Mouse (Mus musculus): ENCODE results near the gene Akap12.

Gene Akap12

DNA sequence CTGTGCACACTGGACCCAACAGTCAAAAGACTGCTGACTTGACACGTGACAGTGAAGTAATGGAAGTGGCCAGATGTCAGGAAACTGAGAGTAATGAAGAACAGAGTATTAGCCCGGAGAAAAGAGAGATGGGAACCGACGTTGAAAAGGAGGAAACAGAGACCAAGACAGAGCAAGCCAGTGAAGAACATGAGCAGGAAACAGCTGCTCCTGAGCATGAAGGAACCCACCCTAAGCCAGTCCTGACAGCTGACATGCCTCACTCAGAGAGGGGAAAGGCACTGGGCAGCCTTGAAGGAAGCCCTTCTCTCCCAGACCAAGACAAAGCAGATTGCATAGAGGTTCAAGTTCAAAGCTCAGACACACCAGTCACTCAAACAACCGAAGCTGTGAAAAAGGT is 90.5 kb downstream of the Akap12 start:
- DNase-seq (ENCODE audit: low read depth, low spot score) = no peak

DNA sequence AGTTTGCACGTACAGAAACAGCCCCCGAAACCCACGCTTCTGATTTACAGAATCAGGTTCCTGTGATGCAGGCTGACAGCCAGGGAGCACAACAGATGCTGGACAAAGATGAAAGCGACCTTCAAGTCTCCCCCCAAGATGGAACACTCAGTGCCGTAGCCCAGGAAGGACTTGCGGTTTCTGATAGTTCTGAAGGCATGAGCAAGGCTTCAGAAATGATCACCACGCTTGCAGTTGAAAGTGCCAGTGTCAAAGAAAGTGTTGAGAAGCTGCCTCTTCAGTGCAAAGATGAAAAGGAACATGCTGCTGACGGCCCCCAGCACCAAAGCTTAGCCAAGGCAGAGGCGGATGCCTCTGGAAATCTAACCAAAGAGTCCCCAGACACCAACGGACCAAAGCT is 91.3 kb downstream of the Akap12 start:
- DNase-seq (ENCODE audit: low read depth, low spot score) = no peak

DNA sequence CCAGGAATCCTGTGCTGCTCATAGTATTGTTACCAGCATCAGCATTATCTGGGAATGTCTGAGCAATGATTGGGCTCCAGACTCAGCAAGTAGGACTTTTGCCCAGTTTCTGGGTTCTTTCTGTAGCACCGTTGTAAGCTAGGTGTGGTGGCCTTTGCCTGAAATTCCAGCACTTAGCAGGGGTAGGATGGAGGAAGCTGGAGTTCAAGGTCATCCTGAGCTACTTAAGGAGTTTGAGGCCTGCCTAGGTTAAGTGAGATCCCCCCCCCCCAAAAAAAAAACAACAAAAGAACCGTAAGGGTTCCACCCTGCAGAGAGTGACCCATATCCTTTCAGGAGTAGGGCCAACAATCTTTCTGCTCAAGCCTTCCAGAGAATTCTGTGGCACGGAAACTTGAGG is 98.4 kb downstream of the Akap12 start:
- no peak for DNase-seq (ENCODE audit: low read depth, low spot score)

- no peak for DNase-seq (ENCODE audit: low read depth, low spot score)
Observed at GRCm38 (mm10) chr10:4370105-4370504, 103.9 kb downstream of the Akap12 start.

DNA sequence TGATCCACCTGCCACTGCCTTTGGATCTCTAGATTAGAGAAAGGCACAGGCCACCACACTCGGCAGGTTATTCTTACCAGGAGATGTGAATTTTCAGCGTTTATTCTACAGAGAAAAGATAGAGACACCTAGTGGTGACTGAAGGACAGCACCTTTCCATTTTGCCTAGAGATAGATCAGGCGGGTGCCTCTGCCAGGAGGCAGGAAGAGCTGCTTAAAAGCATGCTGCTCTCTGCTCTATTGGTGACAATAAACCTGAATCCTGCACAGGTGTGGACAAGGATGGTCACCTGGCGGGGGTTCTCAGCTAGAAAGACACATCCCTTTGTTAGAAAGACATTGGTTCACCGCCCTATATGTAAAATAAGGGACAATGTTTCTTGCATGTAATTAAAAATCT is 105.8 kb downstream of the Akap12 start:
- peak; percentile 48 for DNase-seq (ENCODE audit: low read depth, low spot score)

DNA sequence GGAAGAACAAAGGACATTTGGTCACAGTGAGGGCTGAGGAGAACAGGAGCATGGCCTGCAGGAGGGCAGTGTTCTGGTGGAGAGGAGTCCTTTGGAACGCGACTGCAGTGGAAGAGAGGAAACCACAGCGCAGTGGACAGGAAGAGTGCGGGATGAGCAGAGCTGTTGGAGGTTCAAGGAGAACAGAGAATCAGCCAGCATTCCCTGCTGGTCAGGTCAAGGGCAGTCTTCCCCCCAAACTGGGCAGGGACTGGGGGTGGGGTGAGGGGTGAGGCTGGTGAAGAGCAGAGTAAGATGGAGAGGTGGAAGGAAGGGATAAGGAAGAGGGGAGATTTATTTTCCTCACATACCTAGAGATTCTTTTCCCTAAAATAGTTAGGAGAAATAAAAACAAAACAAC is 107.4 kb downstream of the Akap12 start:
- DNase-seq (ENCODE audit: low read depth, low spot score) = no peak

GRCm38 (mm10) chr10:4374239-4374638 is 108.1 kb downstream of the Akap12 start:
- DNase-seq (ENCODE audit: low read depth, low spot score) = no peak

DNA sequence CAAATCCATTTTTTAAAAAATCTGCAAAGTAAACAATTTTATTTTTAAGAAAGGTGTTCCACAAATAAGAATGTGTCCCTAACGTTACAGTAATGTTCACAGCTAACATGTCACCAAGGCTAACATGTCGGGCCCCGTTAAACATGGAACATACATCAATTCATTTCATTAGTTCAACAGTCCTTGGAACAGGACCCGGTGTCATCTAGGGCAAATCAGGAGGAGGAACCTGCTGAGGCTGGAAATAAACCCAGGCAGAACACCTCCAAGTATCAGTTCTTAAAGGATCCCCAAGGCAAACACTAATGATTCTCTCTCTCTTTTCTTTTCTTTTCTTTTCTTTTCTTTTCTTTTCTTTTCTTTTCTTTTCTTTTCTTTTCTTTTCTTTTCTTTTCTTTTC is 108.6 kb downstream of the Akap12 start:
- no peak for DNase-seq (ENCODE audit: low read depth, low spot score)

DNA sequence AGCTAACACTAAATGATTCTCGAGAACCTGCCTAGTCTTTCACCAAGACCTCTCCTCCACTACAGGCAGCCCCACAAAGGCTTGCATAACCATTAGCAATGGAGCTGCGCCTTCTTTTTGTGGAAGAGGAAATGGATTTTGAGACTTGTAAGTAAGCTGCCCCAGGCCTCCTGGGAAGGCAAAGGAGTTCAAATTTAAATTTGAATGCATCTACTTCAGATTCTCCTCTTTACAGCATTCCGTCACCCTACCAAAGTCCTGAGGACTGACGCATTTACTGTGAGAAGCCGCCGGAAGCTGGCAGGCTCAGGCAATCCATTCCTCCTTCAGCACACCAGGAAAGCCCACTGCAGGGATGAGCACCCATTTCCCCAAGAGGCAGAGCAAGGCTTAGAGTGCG is 109.1 kb downstream of the Akap12 start:
- DNase-seq (ENCODE audit: low read depth, low spot score) = no peak

DNA sequence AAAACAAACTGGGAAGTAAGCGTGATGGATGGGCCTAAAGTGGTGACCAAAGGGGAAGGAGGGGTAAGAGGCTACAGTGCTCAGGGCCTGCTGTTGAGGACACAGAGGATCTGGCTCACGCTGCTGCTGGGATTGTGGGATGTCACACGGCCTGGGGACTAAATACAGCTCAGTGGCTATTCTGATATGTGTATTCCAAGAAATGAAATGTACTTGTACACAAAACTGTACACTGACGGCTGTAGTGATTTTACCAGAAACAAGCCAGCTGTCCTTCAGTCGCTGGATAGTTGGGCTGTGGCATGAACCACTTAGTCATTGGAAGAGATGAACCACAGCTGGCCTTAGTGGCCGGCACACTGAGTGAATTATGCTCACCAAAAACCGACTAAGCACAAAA is 110.3 kb downstream of the Akap12 start:
- no peak for DNase-seq (ENCODE audit: low read depth, low spot score)

- DNase-seq (ENCODE audit: low read depth, low spot score) = no peak
Observed at GRCm38 (mm10) chr10:4376931-4377330, 110.8 kb downstream of the Akap12 start.

GRCm38 (mm10) chr10:4380748-4381147 is 114.6 kb downstream of the Akap12 start:
- no peak for DNase-seq (ENCODE audit: low read depth, low spot score)

DNA sequence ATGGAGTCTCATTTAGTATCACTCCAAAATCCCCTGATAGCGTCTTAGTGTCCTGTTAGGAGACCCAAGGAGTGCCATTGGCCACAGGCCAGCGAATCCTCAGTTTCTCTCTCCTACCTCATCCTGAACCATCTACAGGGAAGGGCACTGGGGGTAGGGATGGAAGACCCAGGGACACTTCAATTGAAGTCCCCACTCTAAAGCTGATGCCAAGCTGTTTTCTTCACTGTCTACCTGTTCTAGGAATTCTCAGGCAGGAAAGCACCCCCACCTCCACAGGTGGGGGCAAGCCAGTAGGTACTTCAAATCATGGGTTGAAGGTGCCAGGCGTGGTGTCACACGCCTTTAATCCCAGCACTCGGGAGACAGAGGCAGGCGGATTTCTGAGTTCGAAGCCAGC is 118.1 kb downstream of the Akap12 start:
- no peak for DNase-seq (ENCODE audit: low read depth, low spot score)

DNA sequence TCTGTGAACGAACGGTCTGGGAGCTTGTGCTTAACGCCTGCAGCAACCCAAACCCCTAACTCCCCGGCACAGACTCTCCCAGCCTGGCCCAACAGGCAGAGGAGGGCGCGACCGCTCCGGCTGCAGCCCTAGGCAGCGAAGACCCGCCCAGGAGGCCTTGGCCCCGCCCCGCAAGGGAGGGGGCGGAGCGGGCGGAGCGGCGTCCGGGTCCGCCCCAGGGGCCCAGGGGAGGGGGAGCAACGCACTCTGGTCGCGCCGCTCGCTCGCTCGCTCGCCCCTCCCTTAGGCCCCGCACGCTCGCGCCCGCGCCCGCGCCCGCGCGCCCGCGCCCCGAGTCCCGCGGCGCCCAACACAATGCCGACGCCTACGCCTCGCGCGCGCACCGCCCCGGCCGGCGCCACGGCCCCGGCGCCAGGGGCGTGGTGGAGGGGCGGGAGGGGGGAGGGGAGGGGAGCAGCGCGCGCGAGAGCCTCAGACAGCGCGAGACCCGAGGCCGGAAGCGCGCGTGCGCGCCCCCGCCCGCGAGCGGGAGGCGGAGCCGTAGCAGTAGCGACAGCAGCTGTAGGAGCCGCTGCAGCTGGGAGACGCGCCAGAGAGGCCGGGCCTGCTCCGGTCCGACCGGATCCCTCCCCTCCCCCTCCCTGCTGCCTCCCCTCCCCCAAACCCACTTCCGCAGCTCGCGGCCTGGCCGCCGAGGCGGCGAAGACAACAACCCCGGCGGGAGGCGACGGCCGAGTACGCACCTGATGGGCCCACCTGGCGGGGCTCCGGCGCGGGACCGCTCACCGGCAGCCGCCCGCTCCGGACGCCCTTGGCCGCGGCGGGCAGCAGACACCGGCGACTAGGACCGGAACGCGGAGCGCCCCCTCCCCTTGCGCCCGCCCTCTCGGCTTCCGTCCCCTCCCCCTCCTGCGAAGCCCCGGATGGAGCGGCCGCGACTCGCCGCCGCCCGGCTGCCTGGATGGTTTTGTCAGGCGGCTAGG is 120.7 kb downstream of the Akap12 start:
- DNase-seq (ENCODE audit: low read depth, low spot score) = peak; percentile 94

DNA sequence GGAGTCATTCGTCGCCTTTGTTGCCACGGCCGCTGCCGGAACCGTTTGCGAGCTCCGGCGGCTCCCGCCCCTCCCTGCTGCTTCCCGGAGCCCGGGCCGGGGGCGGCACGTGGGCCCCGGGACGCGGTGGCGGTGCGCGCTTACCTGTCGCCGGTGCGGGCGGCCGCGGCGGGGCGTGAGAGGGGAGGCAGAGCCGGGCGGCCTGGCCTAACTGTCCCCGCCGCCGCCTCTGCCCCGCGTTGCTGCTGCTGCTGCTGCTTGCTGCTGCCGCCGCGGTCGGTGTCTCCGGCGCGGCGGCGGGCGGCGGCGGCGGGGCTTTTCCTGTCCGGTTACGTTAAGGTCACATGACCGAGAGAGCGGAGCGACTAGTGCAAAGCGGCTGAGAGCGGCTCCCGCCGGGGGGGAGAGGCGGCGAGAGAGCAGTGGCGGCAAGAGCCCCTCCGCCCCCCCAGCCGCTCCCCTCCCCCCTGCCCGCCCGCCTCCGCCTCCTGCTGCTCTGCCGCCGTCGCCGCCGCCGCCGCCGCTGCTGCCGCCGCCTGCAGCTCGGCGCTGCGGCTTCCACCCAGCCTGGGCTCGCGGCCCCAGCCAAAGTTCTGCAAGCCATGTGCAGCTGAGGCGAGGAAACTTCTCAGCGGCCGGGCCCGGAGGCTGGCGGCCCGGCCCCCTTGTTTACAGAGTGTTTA is 121.7 kb downstream of the Akap12 start, which contains the start of gene Zbtb2:
Gene Zbtb2 (minus strand): TSS at position 408 of the 683 bp plus-strand sequence.
- peak; percentile 69 for DNase-seq (ENCODE audit: low read depth, low spot score)

- peak; percentile 68 for DNase-seq (ENCODE audit: low read depth, low spot score)
Observed at GRCm38 (mm10) chr10:4388384-4388745, 122.2 kb downstream of the Akap12 start.

- no peak for DNase-seq (ENCODE audit: low read depth, low spot score)
Observed at GRCm38 (mm10) chr10:4389036-4389435, 122.9 kb downstream of the Akap12 start.

DNA sequence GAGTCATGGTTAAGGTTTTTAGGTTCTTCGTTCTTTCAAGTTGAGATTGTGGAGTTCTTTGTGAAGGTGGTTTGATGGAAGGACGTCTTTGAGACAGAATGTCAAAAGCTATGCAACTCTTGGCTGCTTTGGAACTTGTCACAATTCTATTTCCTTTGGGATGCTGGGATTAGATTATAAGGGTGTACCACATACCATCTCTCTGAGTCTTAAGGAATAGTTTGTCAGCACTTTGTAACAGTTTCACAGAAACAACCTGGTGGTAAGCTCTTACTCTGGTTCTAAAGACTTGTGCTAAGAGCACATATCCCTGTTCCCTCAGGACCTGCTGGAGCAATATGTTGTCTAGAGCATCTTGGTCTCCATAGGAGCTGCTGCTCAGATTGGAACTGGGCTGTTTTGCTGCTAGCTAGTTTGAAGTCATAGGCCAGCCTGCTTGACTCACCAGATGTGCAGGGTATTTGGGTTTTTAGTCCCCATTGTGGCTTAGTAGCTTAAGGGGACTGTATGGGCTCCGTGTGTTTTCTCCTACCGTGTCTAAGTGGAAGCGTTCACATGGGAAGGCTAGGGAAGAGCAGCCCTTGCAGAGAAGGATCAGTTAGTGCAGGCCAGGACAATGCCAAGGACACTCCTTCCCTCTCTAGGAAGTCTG is 123.4 kb downstream of the Akap12 start:
- no peak for DNase-seq (ENCODE audit: low read depth, low spot score)

- no peak for DNase-seq (ENCODE audit: low read depth, low spot score)
Observed at GRCm38 (mm10) chr10:4390550-4390949, 124.4 kb downstream of the Akap12 start.

DNA sequence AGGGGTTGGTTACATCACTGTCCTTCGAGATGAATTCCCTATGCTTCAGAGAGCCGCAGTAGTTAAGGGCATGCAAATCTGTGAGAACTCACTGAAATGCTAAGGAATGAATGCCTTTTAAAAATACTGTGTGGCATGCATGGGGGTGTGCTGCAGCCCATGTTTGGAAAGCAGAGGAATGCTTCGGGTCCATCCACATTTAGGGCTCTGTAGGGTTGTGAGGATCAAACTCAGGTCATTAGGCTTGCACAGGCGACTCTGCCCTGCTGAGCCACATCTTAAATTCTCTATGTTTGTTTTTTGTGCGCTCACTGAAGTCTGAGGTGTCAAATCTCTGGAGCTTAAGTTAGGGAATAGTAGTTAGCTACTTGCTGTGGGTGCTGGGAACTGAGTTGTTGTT is 124.9 kb downstream of the Akap12 start:
- DNase-seq (ENCODE audit: low read depth, low spot score) = no peak

DNA sequence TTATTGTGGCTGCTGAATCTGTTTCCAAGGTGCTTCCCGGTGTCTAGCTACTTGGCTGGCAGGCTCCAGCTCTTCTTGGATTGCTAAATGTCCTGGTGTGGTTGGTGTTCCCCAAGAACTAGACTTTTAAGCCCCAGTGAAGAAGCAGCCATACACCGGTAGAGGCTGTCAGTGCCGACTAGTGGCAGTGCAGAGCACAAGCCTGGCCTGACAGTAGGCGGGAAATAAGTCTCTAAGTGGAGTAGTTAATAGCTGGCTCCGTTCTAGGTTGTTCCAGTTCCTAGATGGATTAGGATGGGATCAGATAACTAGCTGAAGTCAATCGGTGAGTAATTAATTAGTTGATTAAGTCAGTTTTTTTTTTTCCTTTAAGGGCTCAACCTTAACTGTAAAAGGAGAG is 125.7 kb downstream of the Akap12 start:
- peak; percentile 52 for DNase-seq (ENCODE audit: low read depth, low spot score)

DNA sequence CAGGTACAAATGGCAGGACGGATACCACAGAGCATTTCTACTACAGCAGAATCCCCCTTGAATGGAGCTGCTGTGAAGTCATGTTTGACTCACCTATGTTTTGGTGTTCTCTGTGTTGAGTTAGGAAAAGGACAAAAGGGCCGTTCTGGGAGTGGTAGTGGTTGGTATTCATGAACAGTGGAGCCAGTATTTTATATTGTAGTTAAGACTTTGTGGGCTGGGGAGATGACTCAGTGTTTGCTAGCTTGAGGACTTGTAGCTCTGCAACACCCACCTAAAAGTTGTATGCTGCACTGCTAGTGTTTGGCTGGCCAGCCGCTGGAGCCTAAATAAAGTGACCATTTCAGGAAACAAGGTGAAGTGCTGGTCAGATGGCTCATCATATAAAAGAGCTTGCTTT is 129.1 kb downstream of the Akap12 start:
- DNase-seq (ENCODE audit: low read depth, low spot score) = no peak

Data from A20 (cell line).